Mouse (Mus musculus): ENCODE results near the gene Tmem174.

GRCm38 (mm10) chr13:98590693-98591389 is 46.4 kb downstream of the Tmem174 start:
- TF ChIP-seq CTCF (IDR thresholded peaks at IDR 0.05; ENCODE audit: extremely low read depth, insufficient read depth, low read length) (no peak), POLR2A (IDR thresholded peaks at IDR 0.05; ENCODE audit: extremely low read depth, insufficient read depth, low read length) (no peak)

All from cortical plate, adult 2 months (tissue).